In genomic region chr8:116645376-116645775, GRCm38 (mm10) we compare ENCODE assay signal across 14 mouse cellular contexts.
A peak's percentile ranks its signal among the peaks of the same experiment; 100 is the strongest.
DNase-seq lines count a peak whose midpoint lies in the region.
"Had no signal": no experiment of that assay in that cellular context is flagged by ENCODE, and none has a peak within 500 bp of the region (broad histone marks: within the 10 kb centered on the region; RNA-seq: fewer than 3 reads in every experiment).

No protein-coding gene starts in this region.

- DNase-seq in thymus, postnatal 4 days = peak; percentile 6
- no peak for DNase-seq in thymus, postnatal 10 days (ENCODE audit: low spot score in 2 of 2)
- peak; percentile 43 for DNase-seq in R1 (ENCODE audit: low read depth, low spot score)
- peak; percentile 22 for DNase-seq in induced T-regulatory cell, adult 2 months (ENCODE audit: low read depth)
- peak; percentile 25 to 41 for DNase-seq in natural killer cell, adult 2 months (ENCODE audit: low spot score in 2 of 2)
- no peak for DNase-seq in right cerebral cortex, postnatal 25 days
- DNase-seq in kidney, postnatal 4 days = no peak
- no peak for DNase-seq in right cerebral cortex, adult 2 months (ENCODE audit: low spot score in 2 of 2)
- DNase-seq: adrenal gland, postnatal 14 days; cerebellum, adult 18-20 months; cerebellum, adult 9-11 months; cerebellum, postnatal 36 days; gastrocnemius, postnatal 25 days; heart, postnatal 4 days had no signal

Comparison
In these comparisons a context has a peak if more than half of its experiments do, and no peak if none do; other contexts are left out.
1. DNase-seq: peak in thymus, postnatal 4 days (single experiment), R1 (single experiment), induced T-regulatory cell, adult 2 months (single experiment) and natural killer cell, adult 2 months (2 of 2); none in thymus, postnatal 10 days (0 of 2), right cerebral cortex, postnatal 25 days (single experiment), kidney, postnatal 4 days (0 of 2) and right cerebral cortex, adult 2 months (0 of 2).